Mouse (Mus musculus) intestine, embryonic 14.5 days (tissue): Measurements from ENCODE around the gene Paxbp1. TPM values are rescaled to one million over a fixed set of nuclear protein-coding genes. Genes with fewer than 3 reads are reported as not detected.

Source experiments
- ATAC-seq: fragments of 200-750 bp; cut with Nextera tagmentation; replicated peaks from 2 replicates; pipeline ENCODE4 v1.8.0; 2017; ENCODE audit warnings: low read depth, moderate number of reproducible peaks, moderate TSS enrichment, moderate library complexity; ENCODE audit not compliant: low FRiP score, low TSS enrichment
- DNase-seq: peaks from one replicate; pipeline ENCODE4 v3.0.0-alpha.2; 2018; ENCODE audit warnings: low spot score
- H3K27ac ChIP-seq: fragments of 300-500 bp; sonication (generic); 2 replicates; pipeline ENCODE4 v1.5.1; 2014; ENCODE audit warnings: low read depth, mild to moderate bottlenecking, control low read depth
- H3K27me3 ChIP-seq: fragments of 300-500 bp; sonication (generic); replicated peaks from 2 replicates; pipeline ENCODE4 v1.6.1; 2014; ENCODE audit warnings: low read length, control low read depth; ENCODE audit not compliant: control insufficient read depth, insufficient read depth
- H3K36me3 ChIP-seq: fragments of 300-500 bp; sonication (generic); 2 replicates; pipeline ENCODE4 v1.6.1; 2014; ENCODE audit warnings: low read length, control low read depth; ENCODE audit not compliant: control insufficient read depth, insufficient read depth
- H3K4me1 ChIP-seq: fragments of 300-500 bp; sonication (generic); replicated peaks from 2 replicates; pipeline ENCODE4 v1.6.1; 2014; ENCODE audit warnings: low read length, control low read depth, mixed read lengths; ENCODE audit not compliant: control insufficient read depth, insufficient read depth
- H3K4me2 ChIP-seq: fragments of 300-500 bp; sonication (generic); 2 replicates; pipeline ENCODE4 v1.6.1; 2014; ENCODE audit warnings: low read length
- H3K4me3 ChIP-seq: fragments of 300-500 bp; sonication (generic); 2 replicates; pipeline ENCODE4 v1.5.1; 2014; ENCODE audit warnings: low read depth, low read length, control low read depth, mixed read lengths
- H3K9ac ChIP-seq: fragments of 300-500 bp; sonication (generic); 2 replicates; pipeline ENCODE4 v1.6.1; 2014; ENCODE audit warnings: mild to moderate bottlenecking, low read length
- H3K9me3 ChIP-seq: fragments of 300-500 bp; sonication (generic); 2 replicates; pipeline ENCODE4 v1.6.1; 2016; ENCODE audit warnings: low read length, control low read depth; ENCODE audit not compliant: control insufficient read depth
- WGBS: fragments of 180-500 bp; shearing (Covaris S2); extraction: QIAGEN DNeasy Blood & Tissue Kit; methylation state at CpG from one replicate; pipeline ENCODE4 v1.1.7; 2014; 5-methylcytosine and 5-hydroxymethylcytosine counted together
- polyA plus RNA-seq: library from polyadenylated mRNA; unstranded; fragments of >200 nt; fragmentation: Nextera tagmentation; extraction: Ambion mirVana; gene quantifications from 2 replicates; pipeline ENCODE4 v1.2.1, GENCODE M21; 2014

Paxbp1 gene
- polyA plus RNA-seq, 1 experiment from 2014 or later, result 60.7 TPM

GRCm38 (mm10) chr16:91035866-91036265 lies 8.5 kb downstream of the Paxbp1 start:
- H3K9me3 ChIP-seq, result no peaks in the 10 kb centered on the region
- 91% methylated on average over 10 of the region's 10 CpGs for WGBS
- no peaks in the 10 kb centered on the region for H3K27me3 ChIP-seq
- DNase-seq (no peak), ATAC-seq (no peak)
- no peak overlapping the region for H3K4me2 ChIP-seq
- H3K4me3 ChIP-seq, result no peak overlapping the region
- H3K4me1 ChIP-seq, result no peaks in the 10 kb centered on the region
- no peak overlapping the region for H3K9ac ChIP-seq
- H3K36me3 ChIP-seq, result peaks cover 94% of the 10 kb centered on the region
- no peak overlapping the region for H3K27ac ChIP-seq

GRCm38 (mm10) chr16:91030751-91031150 lies 13.6 kb downstream of the Paxbp1 start:
- Histone ChIP-seq H3K4me2 (no peak overlapping the region), H3K9ac (no peak overlapping the region), H3K4me1 (no peaks in the 10 kb centered on the region), H3K36me3 (peaks cover 94% of the 10 kb centered on the region), H3K9me3 (no peaks in the 10 kb centered on the region), H3K27me3 (no peaks in the 10 kb centered on the region), H3K4me3 (no peak overlapping the region), H3K27ac (no peak overlapping the region)
- ATAC-seq, result no peak
- DNase-seq, result no peak
- WGBS, result 94% methylated on average over 4 of the region's 4 CpGs

GRCm38 (mm10) chr16:91029901-91030300 lies 14.4 kb downstream of the Paxbp1 start:
- Histone ChIP-seq H3K9ac (no peak overlapping the region), H3K9me3 (no peaks in the 10 kb centered on the region), H3K4me1 (no peaks in the 10 kb centered on the region), H3K36me3 (peaks cover 96% of the 10 kb centered on the region), H3K4me2 (no peak overlapping the region), H3K27ac (no peak overlapping the region), H3K4me3 (no peak overlapping the region), H3K27me3 (no peaks in the 10 kb centered on the region)
- WGBS, result 90% methylated on average over 2 of the region's 2 CpGs
- ATAC-seq (no peak), DNase-seq (no peak)

- DNase-seq (no peak), ATAC-seq (no peak)
- Histone ChIP-seq H3K4me3 (no peak overlapping the region), H3K4me2 (no peak overlapping the region), H3K4me1 (no peaks in the 10 kb centered on the region), H3K9ac (no peak overlapping the region), H3K27ac (no peak overlapping the region), H3K27me3 (no peaks in the 10 kb centered on the region), H3K9me3 (no peaks in the 10 kb centered on the region), H3K36me3 (peaks cover 96% of the 10 kb centered on the region)
- WGBS, result 91% methylated on average over 8 of the region's 8 CpGs
Measured at GRCm38 (mm10) chr16:91029161-91029743, 15.1 kb downstream of the Paxbp1 start.

GRCm38 (mm10) chr16:91026290-91026689 lies 18.1 kb downstream of the Paxbp1 start:
- Histone ChIP-seq H3K27me3 (no peaks in the 10 kb centered on the region), H3K4me3 (no peak overlapping the region), H3K9me3 (0 out of 2 replicates have a peak, but pooled peaks cover 3% of the 10 kb centered on the region), H3K4me1 (no peaks in the 10 kb centered on the region), H3K36me3 (peaks cover 95% of the 10 kb centered on the region), H3K9ac (no peak overlapping the region), H3K4me2 (no peak overlapping the region), H3K27ac (no peak overlapping the region)
- DNase-seq (no peak), ATAC-seq (no peak)
- WGBS, result 94% methylated on average over 4 of the region's 4 CpGs

- Histone ChIP-seq H3K36me3 (peaks cover 98% of the 10 kb centered on the region), H3K4me3 (no peak overlapping the region), H3K9me3 (0 out of 2 replicates have a peak, but pooled peaks cover 3% of the 10 kb centered on the region), H3K27ac (no peak overlapping the region), H3K4me1 (no peaks in the 10 kb centered on the region), H3K4me2 (no peak overlapping the region), H3K9ac (no peak overlapping the region), H3K27me3 (no peaks in the 10 kb centered on the region)
- 74% methylated on average over 1 of the region's 1 CpGs for WGBS
- ATAC-seq, result no peak
- no peak for DNase-seq
Measured at GRCm38 (mm10) chr16:91023384-91023783, 21.0 kb downstream of the Paxbp1 start.

- no peaks in the 10 kb centered on the region for H3K27me3 ChIP-seq
- 92% methylated on average over 10 of the region's 10 CpGs for WGBS
- H3K4me1 ChIP-seq, result no peaks in the 10 kb centered on the region
- peaks cover 97% of the 10 kb centered on the region for H3K36me3 ChIP-seq
- no peak overlapping the region for H3K4me2 ChIP-seq
- H3K27ac ChIP-seq, result no peak overlapping the region
- DNase-seq (no peak), ATAC-seq (no peak)
- no peak overlapping the region for H3K9ac ChIP-seq
- no peak overlapping the region for H3K4me3 ChIP-seq
- H3K9me3 ChIP-seq, result 0 out of 2 replicates have a peak, but pooled peaks cover 3% of the 10 kb centered on the region
Measured at GRCm38 (mm10) chr16:91020842-91021483, 23.4 kb downstream of the Paxbp1 start.

GRCm38 (mm10) chr16:91019476-91019875 lies 24.9 kb downstream of the Paxbp1 start:
- Histone ChIP-seq H3K36me3 (peaks cover 95% of the 10 kb centered on the region), H3K4me2 (no peak overlapping the region), H3K4me3 (no peak overlapping the region), H3K9me3 (0 out of 2 replicates have a peak, but pooled peaks cover 3% of the 10 kb centered on the region), H3K9ac (no peak overlapping the region), H3K27ac (no peak overlapping the region), H3K27me3 (no peaks in the 10 kb centered on the region), H3K4me1 (no peaks in the 10 kb centered on the region)
- no peak for DNase-seq
- 96% methylated on average over 4 of the region's 4 CpGs for WGBS
- ATAC-seq, result no peak

- Histone ChIP-seq H3K36me3 (peaks cover 74% of the 10 kb centered on the region), H3K4me2 (no peak overlapping the region), H3K27me3 (no peaks in the 10 kb centered on the region), H3K9me3 (no peaks in the 10 kb centered on the region), H3K9ac (no peak overlapping the region), H3K4me1 (peaks cover 8% of the 10 kb centered on the region), H3K4me3 (no peak overlapping the region), H3K27ac (no peak overlapping the region)
- 92% methylated on average over 4 of the region's 4 CpGs for WGBS
- DNase-seq, result no peak
- ATAC-seq, result no peak
Measured at GRCm38 (mm10) chr16:91015761-91016160, 28.6 kb downstream of the Paxbp1 start.
